In genomic region chr3:102760236-102760635, GRCm38 (mm10) we compare ENCODE assay signal across 39 mouse cellular contexts. TPM values are rescaled to one million over a fixed set of nuclear protein-coding genes. Genes with fewer than 3 reads are reported as not detected.
"Had no signal": no experiment of that assay in that cellular context is flagged by ENCODE, and none has a peak within 500 bp of the region (broad histone marks: within the 10 kb centered on the region; RNA-seq: fewer than 3 reads in every experiment).

No protein-coding gene starts in this region.

- H3K9me3 ChIP-seq: heart, embryonic 13.5 days; heart, embryonic 15.5 days; hindbrain, embryonic 13.5 days; hindbrain, embryonic 15.5 days; kidney, embryonic 15.5 days; limb, embryonic 13.5 days; limb, embryonic 15.5 days; liver, embryonic 12.5 days had no signal

- H3K27me3 ChIP-seq: heart, embryonic 13.5 days; heart, embryonic 15.5 days; hindbrain, embryonic 13.5 days; hindbrain, embryonic 15.5 days; kidney, embryonic 15.5 days; limb, embryonic 13.5 days; limb, embryonic 15.5 days; liver, embryonic 12.5 days had no signal

- H3K36me3 ChIP-seq: kidney, embryonic 15.5 days had no signal

- H3K4me3 ChIP-seq: heart, embryonic 13.5 days; heart, embryonic 15.5 days; hindbrain, embryonic 13.5 days; hindbrain, embryonic 15.5 days; kidney, embryonic 15.5 days; limb, embryonic 13.5 days; limb, embryonic 15.5 days; liver, embryonic 12.5 days had no signal

- H3K4me2 ChIP-seq: heart, embryonic 11.5 days; heart, embryonic 13.5 days; heart, embryonic 15.5 days; hindbrain, embryonic 13.5 days; hindbrain, embryonic 15.5 days; kidney, embryonic 15.5 days; limb, embryonic 13.5 days; limb, embryonic 15.5 days; liver, embryonic 12.5 days had no signal

- H3K9ac ChIP-seq: heart, embryonic 13.5 days; heart, embryonic 15.5 days; hindbrain, embryonic 13.5 days; hindbrain, embryonic 15.5 days; kidney, embryonic 15.5 days; limb, embryonic 13.5 days; limb, embryonic 15.5 days; liver, embryonic 12.5 days; liver, embryonic 14.5 days had no signal

- H3K27ac ChIP-seq: heart, embryonic 13.5 days; heart, embryonic 15.5 days; hindbrain, embryonic 13.5 days; hindbrain, embryonic 15.5 days; hindbrain, postnatal 0 days; kidney, embryonic 15.5 days; kidney, postnatal 0 days; limb, embryonic 13.5 days; limb, embryonic 15.5 days; liver, embryonic 12.5 days; liver, embryonic 14.5 days had no signal

- DNase-seq: gastrocnemius, postnatal 14 days; gastrocnemius, postnatal 36 days; heart, adult 18-20 months; heart, postnatal 36 days; kidney, adult 11 months; kidney, adult 2 months; kidney, adult 9 months; kidney, postnatal 14 days; kidney, postnatal 36 days; layer of hippocampus, adult 9-11 months; layer of hippocampus, postnatal 36 days; left cerebral cortex, postnatal 4 days had no signal

- ATAC-seq: hindbrain, postnatal 0 days; intestine, embryonic 16.5 days; liver, embryonic 12.5 days had no signal

RNA-seq across cellular contexts. Expression of gene Tshb, which starts 22.3 kb away (rescaled TPM):
- total RNA-seq: gastrocnemius, adult 18-20 months; gastrocnemius, adult 8-10 months; gastrocnemius, postnatal 14 days; gastrocnemius, postnatal 36 days; heart, adult 18-20 months; heart, adult 8-10 months; heart, postnatal 36 days; hematopoietic stem cell, adult 5-6 weeks; hindbrain, postnatal 0 days; layer of hippocampus, adult 8-10 months; layer of hippocampus, postnatal 14 days; layer of hippocampus, postnatal 36 days; left cerebral cortex, adult 18-20 months; left cerebral cortex, adult 8-10 months; left cerebral cortex, postnatal 10 days; left cerebral cortex, postnatal 25 days; left cerebral cortex, postnatal 4 days; liver, adult 2 months had no signal
- polyA plus RNA-seq: heart, embryonic 15.5 days; heart, postnatal 0 days; kidney, adult 2 months; large intestine, adult 2 months; liver, adult 2 months; liver, embryonic 12.5 days; liver, embryonic 14.5 days; liver, embryonic 16.5 days had no signal
